Mouse (Mus musculus): ENCODE measurements around the gene Efs. TPM values are rescaled to one million over a fixed set of nuclear protein-coding genes. Genes with fewer than 3 reads are reported as not detected.

Efs gene
- polyA plus RNA-seq, 1 experiment from 2014 or later = 15.6 TPM

DNA sequence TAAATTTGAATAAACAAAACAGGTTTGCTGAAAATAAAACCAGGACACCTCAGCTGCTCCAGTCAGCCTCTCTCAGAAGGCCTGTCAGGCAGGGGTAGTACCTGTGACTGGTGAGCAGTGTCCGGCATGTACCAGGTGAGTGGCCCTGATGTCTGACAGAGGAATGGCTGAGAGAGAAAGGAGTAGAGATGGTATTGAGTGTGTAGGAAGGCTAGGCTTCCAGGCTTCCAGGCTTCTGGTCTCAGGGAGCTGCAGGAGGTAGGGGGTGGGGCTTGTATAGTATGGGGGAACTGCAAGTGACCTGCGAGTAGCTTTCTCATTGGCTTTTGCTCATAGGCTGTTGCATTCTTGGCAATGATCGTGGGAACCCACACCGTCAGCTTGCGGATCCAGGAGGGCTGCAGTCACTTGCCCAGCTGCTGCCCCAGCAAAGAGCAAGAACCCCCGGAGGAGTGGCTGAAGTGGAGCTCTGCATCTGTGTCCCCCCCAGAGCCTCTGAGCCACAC is 6.8 kb upstream of the Efs start, which contains the start of gene Il25:
Gene Il25, plus strand, starts transcription at position 51 of the 506 bp plus-strand sequence.
- Histone ChIP-seq H3K27me3 (peaks cover 10% of the 10 kb centered on the region; the same call in 1 of the 2 replicates), H3K4me1 (replicated peaks) (peaks cover 32% of the 10 kb centered on the region), H3K4me3 (no peak within 1 kb of the TSS), H3K9me3 (no peaks in the 10 kb centered on the region), H3K27ac (no peak within 1 kb of the TSS), H3K4me2 (peak within 1 kb of the TSS; percentile 23), H3K36me3 (no peaks in the 10 kb centered on the region), H3K9ac (peak within 1 kb of the TSS; percentile 26; the same call in 1 of the 2 replicates)
- 24% methylated on average over 6 of the region's 6 CpGs for WGBS
- no peak for ATAC-seq (ENCODE audit: low FRiP score)

DNA sequence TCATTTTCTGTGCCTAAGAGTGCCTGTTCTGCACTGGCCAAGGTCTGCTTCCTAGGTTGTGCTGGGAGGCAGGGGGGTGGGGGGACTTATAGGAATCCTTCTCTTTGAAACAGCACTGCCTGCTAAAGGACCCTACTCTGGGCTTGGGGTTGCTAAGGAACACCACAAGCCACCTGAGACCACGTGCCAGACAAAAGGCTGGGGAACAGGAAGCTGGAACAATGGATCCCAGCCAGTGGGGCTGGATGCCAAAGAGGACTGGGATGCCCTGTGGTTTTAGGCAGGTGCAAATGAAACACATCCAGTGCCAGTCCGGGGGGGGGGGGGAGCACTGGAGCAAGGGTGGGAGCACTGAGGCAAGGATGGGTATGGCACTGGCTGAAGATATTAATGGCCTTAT is 4.5 kb upstream of the Efs start:
- no peaks in the 10 kb centered on the region for H3K36me3 ChIP-seq
- peaks cover 7% of the 10 kb centered on the region; the same call in 1 of the 2 replicates for H3K27me3 ChIP-seq
- no peak overlapping the region for H3K4me3 ChIP-seq
- no peak overlapping the region; the same call in 1 of the 2 replicates for H3K27ac ChIP-seq
- H3K9ac ChIP-seq = no peak overlapping the region
- H3K9me3 ChIP-seq = no peaks in the 10 kb centered on the region
- ATAC-seq (ENCODE audit: low FRiP score) = no peak
- WGBS = 19% methylated on average over 2 of the region's 2 CpGs
- H3K4me2 ChIP-seq = no peak overlapping the region
- peaks cover 40% of the 10 kb centered on the region for H3K4me1 ChIP-seq (replicated peaks)

DNA sequence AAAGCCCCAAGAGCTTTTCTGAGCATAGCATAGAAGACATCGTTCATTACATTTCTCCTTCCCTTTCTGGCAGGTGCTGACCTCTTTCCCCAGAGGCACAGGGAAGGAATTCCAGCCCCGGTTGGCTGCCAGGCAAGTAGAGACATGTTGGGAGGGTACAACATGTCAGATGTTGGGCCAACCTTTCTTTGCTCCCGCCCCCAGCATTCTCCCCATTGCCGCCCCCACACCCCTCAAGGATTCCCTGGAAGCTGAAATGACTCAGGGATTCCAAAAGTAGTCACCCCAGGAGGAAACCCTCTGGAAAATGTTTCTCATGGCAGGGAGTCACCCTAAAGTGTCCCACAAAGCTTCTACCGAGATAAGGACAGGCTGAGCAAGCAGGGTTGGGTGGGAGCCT is 3.9 kb upstream of the Efs start:
- H3K4me2 ChIP-seq = no peak overlapping the region
- no peak overlapping the region for H3K27ac ChIP-seq
- no peak overlapping the region for H3K4me3 ChIP-seq
- H3K4me1 ChIP-seq (replicated peaks) = peaks cover 46% of the 10 kb centered on the region
- 74% methylated on average over 5 of the region's 5 CpGs for WGBS
- no peaks in the 10 kb centered on the region for H3K36me3 ChIP-seq
- no peaks in the 10 kb centered on the region for H3K9me3 ChIP-seq
- no peak overlapping the region for H3K9ac ChIP-seq
- no peak for ATAC-seq (ENCODE audit: low FRiP score)
- H3K27me3 ChIP-seq = peaks cover 7% of the 10 kb centered on the region; the same call in 1 of the 2 replicates

- Histone ChIP-seq H3K4me3 (peak overlapping the region; percentile 58), H3K27ac (peak overlapping the region; percentile 90), H3K27me3 (peaks cover 7% of the 10 kb centered on the region; the same call in 1 of the 2 replicates), H3K4me2 (peak overlapping the region; percentile 94), H3K9ac (peak overlapping the region; percentile 87; the same call in 1 of the 2 replicates), H3K36me3 (no peaks in the 10 kb centered on the region), H3K9me3 (no peaks in the 10 kb centered on the region), H3K4me1 (replicated peaks) (peaks cover 45% of the 10 kb centered on the region)
- 20% methylated on average over 7 of the region's 7 CpGs for whole genome bisulfite sequencing
- no peak for ATAC-seq (ENCODE audit: low FRiP score)
Observed at GRCm38 (mm10) chr14:54927296-54927695, 1.4 kb upstream of the Efs start.

DNA sequence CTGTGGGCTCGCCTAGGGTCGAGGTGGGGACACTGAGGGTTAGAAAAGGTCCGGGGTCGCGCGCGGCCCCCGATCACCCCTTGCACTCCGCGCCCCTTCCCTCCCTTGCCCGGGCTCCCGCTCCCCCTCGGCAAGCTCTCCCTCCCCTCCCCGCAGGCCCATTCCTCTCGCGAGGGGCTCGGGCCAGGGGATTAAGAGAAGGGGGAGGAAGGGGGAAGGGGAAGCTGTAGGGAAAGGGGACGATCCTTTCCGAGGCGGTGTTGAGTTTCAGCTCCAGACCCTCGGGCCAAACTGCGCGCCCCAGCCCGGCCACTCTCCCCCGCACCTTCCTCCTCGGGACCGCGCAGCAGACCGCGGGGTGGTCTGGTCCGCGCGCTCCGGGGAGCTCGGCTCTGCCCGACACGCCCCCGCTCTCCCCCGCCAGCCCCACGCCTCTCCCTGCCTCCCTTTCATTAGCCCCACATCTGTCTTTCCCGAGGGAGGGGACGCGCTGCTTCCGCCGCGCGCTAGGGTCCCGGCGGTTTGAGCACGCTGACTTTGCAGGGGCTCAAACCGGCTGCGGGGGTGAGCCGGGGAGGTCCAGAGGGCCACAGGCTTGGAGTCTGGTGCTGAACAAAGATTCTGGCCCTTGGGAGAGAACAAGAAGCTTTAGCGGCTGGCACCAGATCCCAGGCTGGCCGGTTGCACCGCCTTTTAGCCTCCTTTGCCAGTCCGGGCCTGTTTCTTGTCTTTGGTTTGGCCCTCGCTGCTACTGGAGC is 654 bp upstream of the Efs start:
- peak overlapping the region; percentile 87 for H3K9ac ChIP-seq
- peaks cover under 1% of the 10 kb centered on the region; the same call in 1 of the 2 replicates for H3K9me3 ChIP-seq
- H3K4me1 ChIP-seq (replicated peaks) = peaks cover 45% of the 10 kb centered on the region
- peak overlapping the region; percentile 94 for H3K4me2 ChIP-seq
- peaks cover 7% of the 10 kb centered on the region; the same call in 1 of the 2 replicates for H3K27me3 ChIP-seq
- under 1% methylated on average over 46 of the region's 58 CpGs for WGBS
- peaks cover 7% of the 10 kb centered on the region for H3K36me3 ChIP-seq
- H3K4me3 ChIP-seq = peak overlapping the region; percentile 58
- peak overlapping the region; percentile 90 for H3K27ac ChIP-seq
- ATAC-seq (ENCODE audit: low FRiP score) = peak; percentile 67

DNA sequence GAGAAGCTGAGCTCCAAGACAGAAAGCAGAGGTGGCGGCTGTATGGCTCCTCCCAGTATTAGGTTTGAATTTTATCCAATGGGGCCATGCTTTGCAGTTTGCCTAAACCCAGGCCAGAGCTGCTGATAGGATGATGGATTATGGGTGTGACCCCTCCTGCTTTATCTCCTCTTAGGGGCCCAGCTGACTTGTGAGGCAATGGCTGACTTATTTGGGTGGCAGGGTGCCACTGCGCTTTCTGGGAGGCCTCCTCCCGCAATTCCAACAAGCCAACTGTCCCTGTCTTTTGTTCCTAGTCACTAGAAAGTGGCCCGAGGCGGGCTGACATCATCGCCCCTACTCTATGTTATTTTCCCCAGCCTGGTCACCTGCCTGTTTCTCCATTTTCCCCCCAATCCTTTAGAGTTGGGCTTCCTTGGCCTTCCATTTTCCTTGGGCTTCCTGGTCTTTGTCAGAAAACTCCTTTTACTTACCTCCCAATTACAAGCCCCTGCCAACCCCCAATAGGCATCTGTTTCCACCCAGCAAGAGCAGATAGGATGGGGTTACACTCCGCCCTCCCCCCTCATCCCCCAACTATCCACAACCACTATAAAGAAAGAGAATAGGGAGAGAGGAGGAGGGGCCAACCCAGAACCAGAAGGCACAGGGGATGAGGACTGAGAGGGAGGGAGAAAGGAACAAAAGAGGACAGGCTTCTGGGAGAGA is 1.1 kb downstream of the Efs start:
- peaks cover 7% of the 10 kb centered on the region; the same call in 1 of the 2 replicates for H3K27me3 ChIP-seq
- peaks cover 24% of the 10 kb centered on the region for H3K36me3 ChIP-seq
- peak overlapping the region; percentile 94 for H3K4me2 ChIP-seq
- peak overlapping the region; percentile 58 for H3K4me3 ChIP-seq
- H3K27ac ChIP-seq = peak overlapping the region; percentile 90
- H3K9me3 ChIP-seq = peaks cover 11% of the 10 kb centered on the region
- 14% methylated on average over 7 of the region's 7 CpGs for WGBS
- no peak; the same call in 1 of the 2 replicates for ATAC-seq (ENCODE audit: low FRiP score)
- peaks cover 37% of the 10 kb centered on the region for H3K4me1 ChIP-seq (replicated peaks)
- peak overlapping the region; percentile 87 for H3K9ac ChIP-seq

GRCm38 (mm10) chr14:54920076-54920685 is 5.7 kb downstream of the Efs start:
- ATAC-seq (ENCODE audit: low FRiP score) = no peak
- WGBS = 96% methylated on average over 16 of the region's 16 CpGs
- H3K9ac ChIP-seq = no peak overlapping the region
- H3K36me3 ChIP-seq = peaks cover 52% of the 10 kb centered on the region
- no peak overlapping the region for H3K4me3 ChIP-seq
- H3K4me1 ChIP-seq (replicated peaks) = peaks cover 11% of the 10 kb centered on the region
- peaks cover 11% of the 10 kb centered on the region for H3K9me3 ChIP-seq
- H3K4me2 ChIP-seq = no peak overlapping the region
- H3K27me3 ChIP-seq = no peaks in the 10 kb centered on the region
- H3K27ac ChIP-seq = no peak overlapping the region

DNA sequence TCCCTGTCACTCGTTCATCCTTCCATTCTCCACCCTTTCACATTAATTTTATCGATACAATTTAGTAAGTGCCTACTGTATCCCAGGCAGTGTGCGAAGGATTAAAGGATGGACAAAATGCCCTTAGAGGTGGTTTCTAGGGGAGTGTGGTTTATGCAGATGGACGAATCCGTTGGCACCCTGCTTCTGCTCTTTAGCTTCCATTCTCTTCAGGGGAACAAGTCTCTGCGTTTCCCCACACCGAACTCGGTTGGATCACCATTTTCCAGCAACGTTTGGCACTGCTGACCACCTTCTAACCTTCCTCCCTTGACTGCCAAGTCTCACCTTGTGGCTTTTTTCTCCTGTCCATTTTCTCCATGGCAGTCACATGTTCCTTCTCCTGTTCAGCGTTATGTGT is 12.6 kb downstream of the Efs start:
- H3K4me3 ChIP-seq = peak overlapping the region; percentile 97
- H3K27me3 ChIP-seq = no peaks in the 10 kb centered on the region
- H3K36me3 ChIP-seq = peaks cover 43% of the 10 kb centered on the region
- peak overlapping the region; percentile 99 for H3K9ac ChIP-seq
- H3K4me1 ChIP-seq (replicated peaks) = peaks cover 47% of the 10 kb centered on the region
- H3K27ac ChIP-seq = peak overlapping the region; percentile 95
- H3K4me2 ChIP-seq = peak overlapping the region; percentile 97
- no peaks in the 10 kb centered on the region for H3K9me3 ChIP-seq
- peak; percentile 30; the same call in 1 of the 2 replicates for ATAC-seq (ENCODE audit: low FRiP score)
- 21% methylated on average over 10 of the region's 10 CpGs for WGBS

DNA sequence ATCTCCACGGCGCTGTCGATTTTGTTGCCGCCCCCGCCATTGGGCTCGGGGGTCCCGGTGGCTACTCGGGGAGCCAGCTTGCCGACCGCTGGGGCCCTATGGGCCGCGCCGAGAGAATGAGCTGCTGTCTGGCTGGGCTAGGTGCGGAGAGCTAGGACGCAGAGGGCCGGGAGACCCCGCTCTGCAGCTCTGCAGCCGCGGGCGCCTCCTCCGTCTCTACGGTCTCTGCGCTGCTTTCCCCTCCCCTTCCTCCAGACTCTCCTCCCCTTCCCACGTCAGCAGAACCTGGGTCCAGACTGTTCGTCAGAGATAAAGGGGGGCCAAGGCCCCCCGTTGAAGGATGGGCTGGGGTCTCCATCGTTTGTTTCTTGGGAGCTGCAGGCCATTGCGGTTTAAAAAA is 13.0 kb downstream of the Efs start, which contains the start of gene Slc22a17:
Gene Slc22a17, minus strand, starts transcription at position 247 of the 400 bp plus-strand sequence.
- peak within 1 kb of the TSS; percentile 97 for H3K4me2 ChIP-seq
- under 1% methylated on average over 25 of the region's 28 CpGs for WGBS
- peaks cover 52% of the 10 kb centered on the region for H3K4me1 ChIP-seq (replicated peaks)
- peak within 1 kb of the TSS; percentile 99 for H3K9ac ChIP-seq
- H3K36me3 ChIP-seq = peaks cover 45% of the 10 kb centered on the region
- ATAC-seq (ENCODE audit: low FRiP score) = peak; percentile 95
- no peaks in the 10 kb centered on the region for H3K9me3 ChIP-seq
- H3K27ac ChIP-seq = peak within 1 kb of the TSS; percentile 95
- H3K4me3 ChIP-seq = peak within 1 kb of the TSS; percentile 97
- H3K27me3 ChIP-seq = no peaks in the 10 kb centered on the region

DNA sequence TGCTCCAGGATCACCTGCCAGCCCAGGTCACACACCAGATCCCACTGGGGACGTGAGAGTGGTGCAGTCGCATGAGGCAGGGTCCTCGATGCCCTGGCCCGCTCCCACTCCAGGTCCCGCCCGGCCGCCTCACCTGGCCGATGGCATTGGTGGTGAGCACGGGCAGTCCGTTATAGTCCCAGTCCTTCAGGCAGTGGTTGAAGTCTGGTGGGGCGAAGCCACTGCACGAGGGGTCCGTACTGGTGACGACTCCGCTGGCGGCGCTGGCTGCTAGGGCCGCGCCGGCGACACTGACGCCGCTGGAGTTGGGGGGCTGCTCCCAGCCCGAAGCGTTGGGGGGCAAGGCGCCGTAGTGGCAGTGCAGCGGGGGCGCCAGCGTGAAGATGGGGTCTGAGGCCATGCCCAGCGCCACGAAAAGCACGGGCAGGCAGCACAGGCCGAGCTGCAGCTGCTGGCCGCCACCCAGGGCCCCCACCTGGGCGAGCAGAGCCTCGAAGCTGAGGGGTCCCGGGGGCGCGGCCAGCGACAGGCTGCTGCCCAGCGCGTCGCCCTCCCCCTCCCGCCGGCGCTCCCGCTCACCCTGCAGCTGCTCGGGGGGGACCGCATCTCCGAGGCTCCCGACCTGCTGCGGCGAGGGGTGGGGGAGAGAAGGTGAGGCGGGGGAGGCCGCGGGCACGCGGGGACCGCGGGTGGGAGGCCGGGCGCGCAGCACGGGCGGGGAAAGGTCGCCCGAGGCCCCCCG is 13.6 kb downstream of the Efs start:
- WGBS = 4% methylated on average over 41 of the region's 69 CpGs
- H3K27ac ChIP-seq = peak overlapping the region; percentile 95
- peak; percentile 79 for ATAC-seq (ENCODE audit: low FRiP score)
- H3K4me2 ChIP-seq = peak overlapping the region; percentile 97
- no peaks in the 10 kb centered on the region for H3K9me3 ChIP-seq
- peaks cover 49% of the 10 kb centered on the region for H3K36me3 ChIP-seq
- peaks cover 54% of the 10 kb centered on the region for H3K4me1 ChIP-seq (replicated peaks)
- H3K27me3 ChIP-seq = no peaks in the 10 kb centered on the region
- peak overlapping the region; percentile 97 for H3K4me3 ChIP-seq
- peak overlapping the region; percentile 99 for H3K9ac ChIP-seq

DNA sequence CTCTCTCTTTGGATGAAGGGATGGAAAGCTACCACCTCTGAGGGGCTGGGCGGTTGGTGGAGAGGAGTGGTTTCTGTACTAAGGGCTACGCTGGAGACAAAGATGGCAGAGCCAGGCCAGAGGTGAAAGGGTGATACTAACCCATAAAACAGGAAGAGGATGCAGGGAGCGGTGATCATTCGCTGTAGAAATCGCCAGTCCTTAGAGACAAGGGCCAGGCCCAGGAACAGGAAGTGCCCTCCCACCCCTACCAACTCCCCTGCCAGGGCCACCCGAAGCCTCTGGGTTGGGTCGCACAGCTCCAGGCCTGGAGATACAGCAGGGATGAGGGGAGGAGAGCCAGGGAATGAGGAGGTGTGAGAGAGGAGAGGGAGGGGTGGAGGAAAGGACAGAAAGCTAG is 17.2 kb downstream of the Efs start:
- Histone ChIP-seq H3K4me2 (no peak overlapping the region), H3K9me3 (no peaks in the 10 kb centered on the region), H3K4me1 (replicated peaks) (peaks cover 54% of the 10 kb centered on the region), H3K36me3 (peaks cover 65% of the 10 kb centered on the region), H3K27me3 (no peaks in the 10 kb centered on the region), H3K27ac (no peak overlapping the region), H3K9ac (peak overlapping the region; percentile 49), H3K4me3 (no peak overlapping the region)
- WGBS = 92% methylated on average over 7 of the region's 7 CpGs
- ATAC-seq (ENCODE audit: low FRiP score) = no peak
